Mouse (Mus musculus) spleen, adult 2 months (tissue): ENCODE measurements around the gene Gtf2ird1.

Source experiments
- CTCF ChIP-seq: fragments of 200-500 bp; IDR thresholded peaks from 2 replicates; pipeline ENCODE4 v1.5.1; 2011; ENCODE audit warnings: mild to moderate bottlenecking, inconsistent platforms; ENCODE audit not compliant: insufficient read depth, insufficient read length, insufficient replicate concordance; ENCODE audit errors: extremely low read depth
- POLR2A ChIP-seq: fragments of 200-500 bp; IDR thresholded peaks from 2 replicates; pipeline ENCODE4 v1.6.1; 2011; ENCODE audit warnings: low read depth, low read length, inconsistent platforms

GRCm38 (mm10) chr5:134462316-134462715 lies 5.8 kb upstream of the Gtf2ird1 start:
- TF ChIP-seq CTCF (no peak), POLR2A (no peak)
